Mouse (Mus musculus) heart, postnatal 0 days (tissue): ENCODE measurements at regions not wholly inside any gene's neighbourhood (a gene's known extent, or its start where the extent isn't known, plus 50 kb on each side); places are given as distances from the start of the nearest gene placed in this dataset.

Experiments used
- CTCF ChIP-seq: IDR thresholded peaks from 2 replicates; pipeline ENCODE4 v1.5.1; 2016; ENCODE audit warnings: antibody characterized with exemption, control low read depth, low read depth
- EP300 ChIP-seq: IDR thresholded peaks from 2 replicates; pipeline ENCODE4 v1.6.1; 2016; ENCODE audit warnings: antibody characterized with exemption, low read depth

DNA sequence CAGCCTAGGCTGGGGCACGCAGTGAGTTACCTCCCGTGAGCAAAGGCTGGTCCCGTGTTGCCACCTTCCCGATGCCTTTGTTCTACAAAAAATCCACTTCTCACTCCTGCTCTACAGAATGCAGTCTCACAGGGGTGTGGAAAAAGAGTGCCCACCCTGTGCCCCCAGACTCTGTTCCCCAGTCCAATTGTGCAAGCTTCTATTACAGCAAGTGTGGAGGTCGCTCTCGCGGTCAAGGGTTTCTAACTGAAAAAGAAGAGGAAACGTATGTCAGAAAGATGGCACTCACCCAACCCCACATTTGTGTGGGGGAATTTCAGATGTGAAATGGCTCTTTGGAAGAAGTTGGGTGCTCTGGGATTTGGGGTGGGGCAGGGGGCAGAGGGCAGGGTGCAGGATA is 110.9 kb upstream of the Irf2bp2 start:
- TF ChIP-seq CTCF (no peak), EP300 (no peak)
